Comparison of ENCODE assay signal across 8 mouse cellular contexts in genomic region chr10:12878661-12879312, GRCm38 (mm10). TPM values are rescaled to one million over a fixed set of nuclear protein-coding genes. Genes with fewer than 3 reads are reported as not detected.
DNase-seq lines count a peak whose midpoint lies in the region; ATAC-seq and TF ChIP-seq lines count a peak whose summit lies in the region.

No protein-coding gene starts in this region.

- no peak for TF ChIP-seq EP300 in heart, adult 2 months (IDR thresholded peaks at IDR 0.05; ENCODE audit: insufficient read depth, low read depth, low read length)

- no peaks in the 10 kb centered on the region for H3K36me3 ChIP-seq in heart, adult 2 months (ENCODE audit: control insufficient read depth, insufficient read depth, low read length)
- no peaks in the 10 kb centered on the region for H3K36me3 ChIP-seq in limb, embryonic 11.5 days (ENCODE audit: control insufficient read depth, insufficient read depth, low read length)

- 37% methylated on average over 14 of the region's 14 CpGs for WGBS in heart, adult 2 months
- WGBS in limb, embryonic 11.5 days, result 5% methylated on average over 14 of the region's 14 CpGs

- H3K4me3 ChIP-seq in heart, adult 2 months, result no peak overlapping the region
- no peak overlapping the region for H3K4me3 ChIP-seq in limb, embryonic 11.5 days (ENCODE audit: low read depth, low read length)

- 0 out of 2 replicates have a peak overlapping the region, but pooled peaks have one; percentile 16 for H3K4me2 ChIP-seq in limb, embryonic 11.5 days (ENCODE audit: low read depth, severe bottlenecking)

- ATAC-seq in limb, embryonic 11.5 days (ENCODE audit: insufficient number of reproducible peaks, low FRiP score, low TSS enrichment, low read depth), result peak; percentile 63
- ATAC-seq in megakaryocyte, adult 5-6 weeks (ENCODE audit: poor library complexity, severe bottlenecking), result no peak

- no peak overlapping the region for H3K9ac ChIP-seq in heart, adult 2 months (ENCODE audit: low read depth, low read length)
- no peak overlapping the region for H3K9ac ChIP-seq in limb, embryonic 11.5 days (ENCODE audit: low read length)

- TF ChIP-seq POLR2A in heart, adult 2 months (IDR thresholded peaks at IDR 0.05; ENCODE audit: insufficient read depth, low read depth, low read length), result no peak

- TF ChIP-seq CTCF in heart, adult 2 months (IDR thresholded peaks at IDR 0.05), result no peak

- intact Hi-C loops in heart, adult 2 months (cut with DNase I), result no loop called here

- H3K27me3 ChIP-seq in heart, adult 2 months (ENCODE audit: control insufficient read depth, insufficient read depth, low read length), result no peaks in the 10 kb centered on the region
- no peaks in the 10 kb centered on the region for H3K27me3 ChIP-seq in limb, embryonic 11.5 days (ENCODE audit: control insufficient read depth, insufficient read depth, low read length)

- H3K9me3 ChIP-seq in limb, embryonic 11.5 days (ENCODE audit: control insufficient read depth, low read length), result no peaks in the 10 kb centered on the region

- no peak overlapping the region for H3K27ac ChIP-seq in heart, adult 2 months
- H3K27ac ChIP-seq in limb, embryonic 11.5 days (replicated peaks; ENCODE audit: low read depth, low read length), result no peak overlapping the region

- no peaks in the 10 kb centered on the region for H3K79me2 ChIP-seq in heart, adult 2 months (replicated peaks; ENCODE audit: control insufficient read depth, insufficient read depth, low read length)

- DNase-seq in adrenal gland, adult 2 months, result peak; percentile 50
- no peak for DNase-seq in adrenal gland, adult 8-10 months
- peak; percentile 82 for DNase-seq in embryo, embryonic 10 days (ENCODE audit: low spot score)
- DNase-seq in heart, adult 2 months, result peak; percentile 58 to 61
- peak; percentile 64 for DNase-seq in limb, embryonic 11.5 days (ENCODE audit: low spot score)
- DNase-seq in layer of hippocampus, postnatal 25 days (ENCODE audit: extremely low spot score in 1 of 2, low spot score in 1 of 2), result no peak
- no peak for DNase-seq in ovary, postnatal 14 days (ENCODE audit: low spot score)

- H3K4me1 ChIP-seq in heart, adult 2 months (ENCODE audit: control insufficient read depth, insufficient read depth, low read length), result peaks cover 3% of the 10 kb centered on the region
- H3K4me1 ChIP-seq in limb, embryonic 11.5 days (ENCODE audit: control insufficient read depth, insufficient read depth, low read length), result no peaks in the 10 kb centered on the region

RNA-seq across cellular contexts. Expression of gene Utrn, which starts 9.6 kb away (rescaled TPM):
- total RNA-seq in adrenal gland, adult 2 months (2021), result 10 to 100 TPM; 70.3 to 81.8 TPM
- polyA plus RNA-seq in adrenal gland, adult 2 months (2012; rRNA removed), result 21.7 and 25.4 TPM in 2 replicates
- 100 to 1,000 TPM in 3 of 4 experiments, 10 to 100 TPM in 1; 98.3 to 124 (median 123) TPM for total RNA-seq in adrenal gland, adult 8-10 months (2022)
- total RNA-seq in heart, adult 2 months (2021), result 10 to 100 TPM; 61.8 to 68.1 TPM
- polyA plus RNA-seq in heart, adult 2 months (2012; rRNA removed), result 18.8 and 33.4 TPM in 2 replicates
- polyA plus RNA-seq in limb, embryonic 11.5 days (2014; fragmentation: Nextera tagmentation; extraction: Ambion mirVana), result 41.0 and 41.9 TPM in 2 replicates
- 10 to 100 TPM; 38.3 to 42.6 TPM for total RNA-seq in layer of hippocampus, postnatal 25 days (2021)
- total RNA-seq in megakaryocyte, adult 5-6 weeks (2015), result 50.0 and 52.5 TPM in 2 replicates
- total RNA-seq in megakaryocyte, adult 5-6 weeks (2017), result 36.1 and 42.4 TPM in 2 replicates

Comparison
In these comparisons a context has a peak if more than half of its experiments do, and no peak if none do; other contexts are left out.
1. DNase-seq: peak in adrenal gland, adult 2 months (single experiment), embryo, embryonic 10 days (single experiment), heart, adult 2 months (2 of 2) and limb, embryonic 11.5 days (single experiment); none in adrenal gland, adult 8-10 months (single experiment), layer of hippocampus, postnatal 25 days (0 of 2) and ovary, postnatal 14 days (single experiment).